Mouse (Mus musculus) liver, adult 2 months (tissue): ENCODE data around the gene Atf2. TPM values are rescaled to one million over a fixed set of nuclear protein-coding genes. Genes with fewer than 3 reads are reported as not detected.
"Not testable (repeated sequence)": the region's sequence is repeated elsewhere in the genome, so short reads cannot be mapped to it uniquely, and the experiment has no call there.

Experiments used
- DNase-seq: peaks from one replicate; pipeline ENCODE4 v3.0.0-alpha.2; 2011; ENCODE audit warnings: low read depth, low spot score; ENCODE audit errors: extremely low read depth
- H3K27ac ChIP-seq: fragments of 200-500 bp; replicated peaks from 2 replicates; pipeline ENCODE4 v1.5.1; 2012; ENCODE audit warnings: low read depth, mild to moderate bottlenecking, control low read depth, inconsistent platforms, low read length; ENCODE audit not compliant: insufficient read depth
- H3K27me3 ChIP-seq: fragments of 200-500 bp; 2 replicates; pipeline ENCODE4 v1.6.1; 2012; ENCODE audit warnings: mild to moderate bottlenecking, moderate library complexity, low read length, inconsistent platforms; ENCODE audit not compliant: control insufficient read depth, insufficient read depth
- H3K36me3 ChIP-seq: fragments of 200-500 bp; 2 replicates; pipeline ENCODE4 v1.6.1; 2012; ENCODE audit warnings: low read length, inconsistent platforms; ENCODE audit not compliant: control insufficient read depth, insufficient read depth
- H3K4me1 ChIP-seq: fragments of 200-500 bp; 2 replicates; pipeline ENCODE4 v1.6.1; 2011; ENCODE audit warnings: low read length; ENCODE audit not compliant: control insufficient read depth, insufficient read depth
- H3K4me3 ChIP-seq: fragments of 200-500 bp; 2 replicates; pipeline ENCODE4 v1.5.1; 2011; ENCODE audit warnings: low read depth, mild to moderate bottlenecking, control low read depth, low read length, moderate library complexity; ENCODE audit not compliant: insufficient read depth
- H3K79me2 ChIP-seq: fragments of 200-500 bp; 2 replicates; pipeline ENCODE4 v1.6.1; 2012; ENCODE audit warnings: inconsistent platforms, mild to moderate bottlenecking, low read length, moderate library complexity; ENCODE audit not compliant: control insufficient read depth, insufficient read depth
- H3K9ac ChIP-seq: fragments of 200-500 bp; 2 replicates; pipeline ENCODE4 v1.6.1; 2012; ENCODE audit warnings: low read depth, mild to moderate bottlenecking, control low read depth, inconsistent platforms, low read length
- CTCF ChIP-seq: fragments of 200-500 bp; IDR thresholded peaks from 2 replicates; pipeline ENCODE4 v1.5.1; 2011; ENCODE audit warnings: low read depth, low read length, control low read depth
- POLR2A ChIP-seq: fragments of 200-500 bp; IDR thresholded peaks from 2 replicates; pipeline ENCODE4 v1.6.1; 2011; ENCODE audit warnings: low read length, control low read depth; ENCODE audit not compliant: insufficient read depth; ENCODE audit errors: extremely low read depth
- WGBS: fragments of 180-500 bp; shearing (Covaris S2); methylation state at CpG from one replicate; pipeline ENCODE4 v1.1.7; 2018; 5-methylcytosine and 5-hydroxymethylcytosine counted together
- polyA plus RNA-seq: library from polyadenylated mRNA; depleted of rRNA; stranded (reverse); fragments of >200 nt; gene quantifications from 2 replicates; pipeline ENCODE4 v1.2.3, GENCODE M21; 2012
- total RNA-seq: library from RNA; depleted of rRNA; stranded (reverse); fragments of >200 nt; gene quantifications from 2 replicates; pipeline ENCODE4 v1.2.3, GENCODE M21; 2014

Atf2 gene
- total and polyA plus RNA-seq, 2 experiments: 7.1 to 15.4 TPM

DNA sequence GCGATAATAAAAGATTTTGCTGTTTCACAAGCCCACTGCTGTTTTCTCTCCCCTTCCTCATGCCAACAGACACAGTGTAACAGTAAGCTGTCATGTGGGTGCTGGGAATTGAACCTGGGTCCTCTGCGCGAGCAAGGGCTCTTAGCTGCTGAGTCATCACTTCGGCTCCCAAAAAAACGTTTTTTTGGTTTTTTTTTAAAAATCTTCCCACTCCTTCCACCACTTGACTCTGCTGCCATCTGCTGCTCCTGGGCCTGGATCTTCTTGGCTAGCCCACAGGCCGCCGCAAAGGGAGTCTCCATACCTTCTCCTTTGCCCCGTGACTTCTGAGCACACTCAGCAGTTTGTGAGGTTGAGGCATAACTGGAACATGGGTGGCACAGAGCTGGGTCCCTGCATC is 84.8 kb downstream of the Atf2 start:
- WGBS: 86% methylated on average over 8 of the region's 8 CpGs
- no peak for DNase-seq
- no peak for TF ChIP-seq POLR2A
- no peak for TF ChIP-seq CTCF
- Histone ChIP-seq H3K36me3 (no peaks in the 10 kb centered on the region), H3K9ac (no peak overlapping the region), H3K27me3 (no peaks in the 10 kb centered on the region), H3K27ac (no peak overlapping the region), H3K79me2 (no peaks in the 10 kb centered on the region), H3K4me3 (no peak overlapping the region), H3K4me1 (no peaks in the 10 kb centered on the region)

- not testable (repeated sequence) for H3K4me1 ChIP-seq, DNase-seq, H3K4me3 ChIP-seq, H3K36me3 ChIP-seq, H3K79me2 ChIP-seq, H3K27ac ChIP-seq, H3K9ac ChIP-seq, H3K27me3 ChIP-seq
- 92% methylated on average over 9 of the region's 9 CpGs for WGBS
Measured at GRCm38 (mm10) chr2:73800127-73800526, 92.3 kb downstream of the Atf2 start.

- H3K27ac ChIP-seq: no peak overlapping the region
- no peak for DNase-seq
- no peak overlapping the region for H3K4me3 ChIP-seq
- no peaks in the 10 kb centered on the region for H3K4me1 ChIP-seq
- H3K79me2 ChIP-seq: no peaks in the 10 kb centered on the region
- no peaks in the 10 kb centered on the region for H3K36me3 ChIP-seq
- 29% methylated on average over 5 of the region's 5 CpGs for WGBS
- TF ChIP-seq CTCF (no peak), POLR2A (no peak)
- H3K9ac ChIP-seq: no peak overlapping the region
- H3K27me3 ChIP-seq: no peaks in the 10 kb centered on the region
Measured at GRCm38 (mm10) chr2:73798786-73799185, 93.7 kb downstream of the Atf2 start.

DNA sequence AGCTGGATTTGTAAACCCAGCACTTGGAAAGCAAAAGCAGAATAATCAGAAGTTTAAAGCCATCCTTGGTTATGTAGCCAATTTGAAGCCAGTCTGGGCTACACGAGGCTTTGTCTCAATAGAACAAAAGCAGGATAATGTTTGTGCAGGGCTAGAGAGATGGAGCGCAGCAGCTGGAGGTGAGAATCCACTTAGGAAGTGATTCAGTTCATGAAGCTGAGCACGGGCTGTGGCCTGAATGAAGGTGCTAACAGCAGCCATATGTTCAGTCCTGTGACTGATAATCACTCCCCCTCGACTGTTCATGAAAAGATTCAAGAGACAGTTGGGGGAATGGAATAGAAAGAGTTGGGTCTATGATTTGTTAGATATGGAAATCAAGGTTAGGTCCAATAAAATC is 94.3 kb downstream of the Atf2 start:
- Histone ChIP-seq H3K36me3 (no peaks in the 10 kb centered on the region), H3K9ac (no peak overlapping the region), H3K27me3 (no peaks in the 10 kb centered on the region), H3K4me1 (no peaks in the 10 kb centered on the region), H3K27ac (no peak overlapping the region), H3K4me3 (no peak overlapping the region), H3K79me2 (no peaks in the 10 kb centered on the region)
- WGBS: 65% methylated on average over 4 of the region's 4 CpGs
- TF ChIP-seq CTCF (no peak), POLR2A (no peak)
- no peak for DNase-seq

DNA sequence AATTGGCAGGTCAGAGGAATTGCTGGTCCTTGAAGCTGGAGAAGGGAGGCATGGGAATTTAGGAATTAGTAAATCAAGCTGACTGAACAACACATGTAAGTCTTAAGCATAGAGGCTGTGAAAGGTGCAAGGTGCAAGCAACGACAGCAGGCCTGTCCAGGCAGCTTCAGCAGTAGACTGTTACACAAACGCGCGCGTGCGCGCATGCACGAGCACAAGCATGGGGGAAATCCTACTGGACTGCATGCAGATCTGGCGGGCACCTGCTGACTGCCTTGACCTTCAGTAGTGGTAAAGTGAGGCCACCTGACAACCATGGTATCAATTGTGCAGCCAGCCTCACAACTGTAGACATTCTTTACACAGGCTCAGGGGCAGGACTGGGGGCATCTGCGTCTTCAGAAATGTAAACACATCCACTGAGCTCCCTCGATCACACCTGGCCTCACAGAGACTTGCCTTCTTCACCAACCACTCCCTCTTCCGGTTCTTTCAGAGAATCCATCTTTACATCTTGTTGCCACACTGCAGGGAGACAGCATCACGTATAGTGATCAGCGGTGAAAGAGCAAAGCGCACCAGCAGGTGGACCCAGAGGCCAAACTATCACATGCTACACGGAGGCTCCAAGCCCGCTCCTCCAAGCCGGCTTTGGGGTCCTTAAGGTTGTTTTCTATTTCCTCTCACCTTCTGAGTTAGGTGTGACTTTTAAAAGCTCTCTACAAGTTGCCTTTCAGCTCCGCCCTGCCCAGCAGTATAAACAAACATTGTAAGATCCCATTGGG is 100.4 kb downstream of the Atf2 start:
- 49% methylated on average over 19 of the region's 19 CpGs for WGBS
- DNase-seq: no peak
- Histone ChIP-seq H3K79me2 (no peaks in the 10 kb centered on the region), H3K4me3 (no peak overlapping the region), H3K4me1 (no peaks in the 10 kb centered on the region), H3K36me3 (no peaks in the 10 kb centered on the region), H3K27ac (no peak overlapping the region), H3K9ac (no peak overlapping the region), H3K27me3 (no peaks in the 10 kb centered on the region)
- TF ChIP-seq POLR2A (no peak), CTCF (0 out of 2 replicates have a peak, but pooled peaks have one; percentile 12)

- Histone ChIP-seq H3K4me1 (no peaks in the 10 kb centered on the region), H3K4me3 (no peak overlapping the region), H3K36me3 (no peaks in the 10 kb centered on the region), H3K79me2 (no peaks in the 10 kb centered on the region), H3K27me3 (no peaks in the 10 kb centered on the region), H3K9ac (no peak overlapping the region), H3K27ac (no peak overlapping the region)
- TF ChIP-seq POLR2A (no peak), CTCF (no peak)
- DNase-seq: no peak
- 57% methylated on average over 2 of the region's 2 CpGs for WGBS
Measured at GRCm38 (mm10) chr2:73790332-73790731, 102.1 kb downstream of the Atf2 start.
